Mouse (Mus musculus) left cerebral cortex, postnatal 25 days (tissue): Measurements from ENCODE around the gene 1700019D03Rik. TPM values are rescaled to one million over a fixed set of nuclear protein-coding genes. Genes with fewer than 3 reads are reported as not detected.
A peak's percentile ranks its signal among the peaks of the same experiment; 100 is the strongest.
"Not testable (repeated sequence)": the region's sequence is repeated elsewhere in the genome, so short reads cannot be mapped to it uniquely, and the experiment has no call there.

ENCODE experiments used
- DNase-seq, 2 experiments: peaks; one replicate each; pipeline ENCODE4 v3.0.0; 2022; ENCODE audit warnings: low spot score in 2 of 2, mixed read lengths in 1 of 2
- intact Hi-C: fragments of 180-260 bp; cut with DNase I; formaldehyde crosslinking; loops from one replicate; pipeline ENCODE4 v1.15.1; 2025
- total RNA-seq, 2 experiments: library from RNA; stranded (reverse); gene quantifications; 2 replicates each; pipeline ENCODE4 v1.2.3; 2021

1700019D03Rik gene
- total RNA-seq, 2 experiments from 2014 or later: 13.7 to 16.3 TPM

GRCm38 (mm10) chr1:52960191-52960590, 59.8 kb downstream of the 1700019D03Rik start:
- DNase-seq: no peak
- intact Hi-C loops: no loop called here

- intact Hi-C loops: loop anchor here (10.0 kb wide), 2 partner anchors 318 to 322 kb away; partner anchors contain the start of gene Nemp2
- DNase-seq: no peak
Observed at GRCm38 (mm10) chr1:52956746-52957145, 63.2 kb downstream of the 1700019D03Rik start.

- intact Hi-C loops: loop anchor here (10.0 kb wide), 2 partner anchors 320 kb away; partner anchors contain the start of gene Nemp2
- DNase-seq: peak; percentile 50 to 70
Observed at GRCm38 (mm10) chr1:52955102-52955501, 64.9 kb downstream of the 1700019D03Rik start.

GRCm38 (mm10) chr1:52954456-52954855, 65.5 kb downstream of the 1700019D03Rik start:
- no peak for DNase-seq
- intact Hi-C loops: loop anchor here (10.0 kb wide), 2 partner anchors 320 kb away; partner anchors contain the start of gene Nemp2

- intact Hi-C loops: loop anchor here (10.0 kb wide), 2 partner anchors 319 to 321 kb away; partner anchors contain the start of gene Nemp2
- no peak for DNase-seq
Observed at GRCm38 (mm10) chr1:52953548-52953947, 66.4 kb downstream of the 1700019D03Rik start.

- DNase-seq: peak in 1 of 2 experiments; percentile 28
- intact Hi-C loops: loop anchor here (10.0 kb wide), 2 partner anchors 318 to 322 kb away; partner anchors contain the start of gene Nemp2
Observed at GRCm38 (mm10) chr1:52952551-52953397, 67.2 kb downstream of the 1700019D03Rik start.

GRCm38 (mm10) chr1:52952143-52952542, 67.8 kb downstream of the 1700019D03Rik start:
- peak; percentile 34 to 52 for DNase-seq
- intact Hi-C loops: loop anchor here (10.0 kb wide), 2 partner anchors 317 to 323 kb away; partner anchors contain the start of gene Nemp2

GRCm38 (mm10) chr1:52951146-52951868, 68.7 kb downstream of the 1700019D03Rik start:
- intact Hi-C loops: loop anchor here (10.0 kb wide), 2 partner anchors 317 to 323 kb away; partner anchors contain the start of gene Nemp2

GRCm38 (mm10) chr1:52947895-52948294, 72.1 kb downstream of the 1700019D03Rik start:
- no peak for DNase-seq
- intact Hi-C loops: no loop called here

More at GRCm38 (mm10) chr1:52951146-52951868, 68.7 kb downstream of the 1700019D03Rik start:
- DNase-seq: no peak

GRCm38 (mm10) chr1:52939021-52939420, 81.0 kb downstream of the 1700019D03Rik start:
- DNase-seq: no peak
- intact Hi-C loops: no loop called here

GRCm38 (mm10) chr1:52934494-52934893, 85.5 kb downstream of the 1700019D03Rik start:
- DNase-seq: no peak
- intact Hi-C loops: no loop called here

- DNase-seq, intact Hi-C loops: not testable (repeated sequence)
Observed at GRCm38 (mm10) chr1:52924482-52924881, 95.5 kb downstream of the 1700019D03Rik start.

- DNase-seq, intact Hi-C loops: not testable (repeated sequence)
Observed at GRCm38 (mm10) chr1:52918897-52919296, 101.1 kb downstream of the 1700019D03Rik start.

GRCm38 (mm10) chr1:52916655-52917054, 103.3 kb downstream of the 1700019D03Rik start:
- intact Hi-C loops: no loop called here
- no peak for DNase-seq

- no peak for DNase-seq
- intact Hi-C loops: no loop called here
Observed at GRCm38 (mm10) chr1:52909783-52910182, 110.2 kb downstream of the 1700019D03Rik start.

GRCm38 (mm10) chr1:52884208-52884607, 135.8 kb downstream of the 1700019D03Rik start:
- intact Hi-C loops: no loop called here
- no peak for DNase-seq
